Mouse (Mus musculus) lung, adult 2 months (tissue): Measurements from ENCODE around the gene Olfr157.

ENCODE experiments used
- CTCF ChIP-seq: fragments of 200-500 bp; IDR thresholded peaks from 2 replicates; pipeline ENCODE4 v1.5.1; 2011; ENCODE audit warnings: mild to moderate bottlenecking, low read length, control low read depth; ENCODE audit not compliant: insufficient read depth
- POLR2A ChIP-seq: fragments of 200-500 bp; IDR thresholded peaks from 2 replicates; pipeline ENCODE4 v1.6.1; 2011; ENCODE audit warnings: low read depth, mild to moderate bottlenecking, control low read depth, low read length, borderline replicate concordance; ENCODE audit errors: extremely low read depth

DNA sequence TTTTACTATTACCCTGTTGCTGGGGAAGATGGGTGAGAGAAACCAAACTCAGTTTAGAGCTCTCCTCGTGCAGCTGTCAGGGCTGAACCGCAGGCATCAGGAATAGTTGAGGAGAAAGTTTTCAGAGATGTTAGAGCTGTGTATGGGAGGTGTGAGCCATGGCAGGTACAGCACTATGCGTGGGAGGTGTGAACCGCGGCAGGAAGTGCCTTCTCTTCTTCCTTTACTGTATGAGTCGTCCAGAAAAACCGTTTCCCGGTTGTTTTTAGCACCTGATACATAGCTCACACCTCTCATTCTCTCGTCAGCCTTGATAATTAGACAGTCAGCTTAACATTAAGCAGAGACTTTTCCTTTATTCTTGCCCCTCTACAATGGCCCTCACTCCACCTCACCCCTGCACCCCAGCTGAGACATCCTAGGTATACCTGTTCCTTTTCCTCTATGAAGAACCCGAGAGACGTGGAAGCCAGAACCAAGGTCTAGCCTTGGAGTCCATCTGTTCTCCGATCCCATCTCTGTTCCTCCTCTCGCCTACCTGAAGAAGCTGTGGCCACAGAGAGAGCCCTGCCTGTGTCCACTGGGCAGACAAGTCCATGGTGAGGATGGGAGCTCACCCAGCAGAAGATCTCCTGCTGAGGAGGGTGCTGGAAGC lies 17.0 kb downstream of the Olfr157 start:
- TF ChIP-seq CTCF (no peak), POLR2A (no peak)
